30 mouse cellular contexts compared by ENCODE assay signal in the genomic region with DNA sequence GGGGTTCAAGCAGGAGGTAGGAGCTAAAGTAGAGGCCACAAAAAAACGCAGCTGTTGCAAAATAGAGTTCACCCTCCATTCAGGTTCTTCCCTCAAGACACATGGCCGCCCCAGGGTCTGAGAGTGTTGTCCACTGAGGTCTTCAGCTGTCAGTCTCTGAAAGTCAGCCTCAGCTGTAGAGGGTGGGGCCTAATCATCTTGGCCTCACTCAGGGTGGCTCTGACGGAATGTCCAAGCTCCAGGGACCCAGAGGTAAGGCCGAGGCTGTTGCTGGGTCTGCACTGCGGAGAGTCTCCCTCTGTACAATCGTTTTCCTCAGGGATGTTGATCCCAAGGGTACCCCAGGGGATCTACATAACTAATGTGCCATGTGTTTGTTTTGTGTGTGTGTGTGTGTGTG. TPM values are rescaled to one million over a fixed set of nuclear protein-coding genes. Genes with fewer than 3 reads are reported as not detected.
DNase-seq lines count a peak whose midpoint lies in the region; ATAC-seq and TF ChIP-seq lines count a peak whose summit lies in the region.
"Had no signal": no experiment of that assay in that cellular context is flagged by ENCODE, and none has a peak within 500 bp of the region (broad histone marks: within the 10 kb centered on the region; RNA-seq: fewer than 3 reads in every experiment).

No protein-coding gene starts in this region.

- H3K36me3 ChIP-seq in hindbrain, embryonic 10.5 days = no peaks in the 10 kb centered on the region
- H3K36me3 ChIP-seq in hindbrain, embryonic 13.5 days = no peaks in the 10 kb centered on the region
- H3K36me3 ChIP-seq in ES-E14 (ENCODE audit: control insufficient read depth, insufficient read depth, low read length, poor library complexity, severe bottlenecking) = no peaks in the 10 kb centered on the region
- no peaks in the 10 kb centered on the region for H3K36me3 ChIP-seq in limb, embryonic 10.5 days
- H3K36me3 ChIP-seq: heart, embryonic 13.5 days; limb, embryonic 12.5 days; liver, embryonic 15.5 days; neural tube, embryonic 13.5 days had no signal

- 61% methylated on average over 6 of the region's 6 CpGs for WGBS in hindbrain, embryonic 10.5 days
- 73% methylated on average over 6 of the region's 6 CpGs for WGBS in hindbrain, embryonic 13.5 days
- 50% methylated on average over 6 of the region's 6 CpGs for WGBS in limb, embryonic 10.5 days

- no peak overlapping the region for H3K9ac ChIP-seq in hindbrain, embryonic 13.5 days
- peak overlapping the region; percentile 14; the same call in 1 of the 2 replicates for H3K9ac ChIP-seq in ES-E14 (ENCODE audit: insufficient read depth, low read depth, low read length, poor library complexity, severe bottlenecking)
- H3K9ac ChIP-seq: heart, embryonic 13.5 days; limb, embryonic 12.5 days; liver, embryonic 15.5 days; lung, embryonic 14.5 days; neural tube, embryonic 13.5 days had no signal

- no peaks in the 10 kb centered on the region for H3K27me3 ChIP-seq in hindbrain, embryonic 10.5 days (ENCODE audit: insufficient read depth, poor library complexity, severe bottlenecking)
- no peaks in the 10 kb centered on the region for H3K27me3 ChIP-seq in hindbrain, embryonic 13.5 days
- no peaks in the 10 kb centered on the region for H3K27me3 ChIP-seq in limb, embryonic 10.5 days (ENCODE audit: low read depth, poor library complexity, severe bottlenecking)
- H3K27me3 ChIP-seq: heart, embryonic 13.5 days; limb, embryonic 12.5 days; neural tube, embryonic 13.5 days; Patski had no signal

- 0 out of 2 replicates have a peak overlapping the region, but pooled peaks have one; percentile 9 for H3K27ac ChIP-seq in hindbrain, embryonic 10.5 days
- H3K27ac ChIP-seq in hindbrain, embryonic 13.5 days = no peak overlapping the region
- H3K27ac ChIP-seq in ES-E14 (ENCODE audit: insufficient read depth, low read depth, low read length, poor library complexity, severe bottlenecking) = peak overlapping the region; percentile 89
- peak overlapping the region; percentile 71 for H3K27ac ChIP-seq in limb, embryonic 10.5 days
- H3K27ac ChIP-seq: heart, embryonic 13.5 days; hindbrain, postnatal 0 days; limb, embryonic 12.5 days; liver, embryonic 15.5 days; neural tube, embryonic 13.5 days had no signal

- in situ Hi-C loops in ES-E14 (cut with MboI; ENCODE audit: low sequenced_read_pairs in 2 of 2, unreplicated experiment in 2 of 2) = no loop called here

- DNase-seq in hindbrain, embryonic 10.5 days (ENCODE audit: low spot score) = no peak
- no peak for DNase-seq in ES-E14 (ENCODE audit: low read depth, low spot score)
- peak; percentile 16 for DNase-seq in embryo, embryonic 10.5 days (ENCODE audit: low spot score)
- peak; percentile 38 for DNase-seq in limb, embryonic 10.5 days (ENCODE audit: low spot score)
- no peak for DNase-seq in urinary bladder, adult 2 months (ENCODE audit: low spot score)
- DNase-seq: adrenal gland, adult 2 months; B cell, adult 2 months; cerebellum, adult 8-10 months; cerebellum, postnatal 25 days; gastrocnemius, postnatal 25 days; heart, adult 18-20 months; heart, postnatal 14 days; kidney, adult 11 months; kidney, postnatal 14 days; layer of hippocampus, adult 9-11 months; lung, embryonic 14.5 days; lung, postnatal 14 days had no signal

- H3K4me1 ChIP-seq in hindbrain, embryonic 10.5 days (replicated peaks) = peaks cover 54% of the 10 kb centered on the region
- H3K4me1 ChIP-seq in hindbrain, embryonic 13.5 days (replicated peaks) = peaks cover 28% of the 10 kb centered on the region
- H3K4me1 ChIP-seq in ES-E14 (ENCODE audit: control insufficient read depth in 2 of 2, insufficient read depth in 2 of 2, low read length in 2 of 2, poor library complexity in 1 of 2) = peaks cover 29 to 47% of the 10 kb centered on the region in 2 experiments
- peaks cover 73% of the 10 kb centered on the region for H3K4me1 ChIP-seq in limb, embryonic 10.5 days
- H3K4me1 ChIP-seq: liver, embryonic 15.5 days had no signal

- H3K4me3 ChIP-seq in hindbrain, embryonic 10.5 days = no peak overlapping the region
- H3K4me3 ChIP-seq in hindbrain, embryonic 13.5 days = no peak overlapping the region
- H3K4me3 ChIP-seq in ES-E14 (ENCODE audit: insufficient read depth in 1 of 2, low read depth in 1 of 2, low read length in 2 of 2, poor library complexity in 1 of 2, severe bottlenecking in 1 of 2) = no peak overlapping the region
- H3K4me3 ChIP-seq in limb, embryonic 10.5 days = no peak overlapping the region
- H3K4me3 ChIP-seq: heart, embryonic 13.5 days; limb, embryonic 12.5 days; liver, embryonic 15.5 days; myocyte; neural tube, embryonic 13.5 days had no signal

- H3K4me2 ChIP-seq in hindbrain, embryonic 13.5 days = no peak overlapping the region
- H3K4me2 ChIP-seq: heart, embryonic 13.5 days; limb, embryonic 12.5 days; liver, embryonic 15.5 days; lung, embryonic 14.5 days; midbrain, embryonic 11.5 days; neural tube, embryonic 13.5 days had no signal

- no peaks in the 10 kb centered on the region for H3K9me3 ChIP-seq in hindbrain, embryonic 10.5 days
- H3K9me3 ChIP-seq in hindbrain, embryonic 13.5 days = no peaks in the 10 kb centered on the region
- H3K9me3 ChIP-seq in ES-E14 (ENCODE audit: control insufficient read depth, insufficient read depth, low read depth, low read length) = no peaks in the 10 kb centered on the region
- H3K9me3 ChIP-seq in limb, embryonic 10.5 days (replicated peaks) = no peaks in the 10 kb centered on the region
- H3K9me3 ChIP-seq: heart, embryonic 13.5 days; limb, embryonic 12.5 days; liver, embryonic 15.5 days; neural tube, embryonic 13.5 days had no signal

- no peak for ATAC-seq in hindbrain, embryonic 13.5 days (ENCODE audit: low FRiP score)
- no peak for ATAC-seq in cerebellum, adult (ENCODE audit: insufficient number of reproducible peaks, low FRiP score, low TSS enrichment)
- ATAC-seq: forebrain, embryonic 14.5 days; hindbrain, postnatal 0 days; midbrain, embryonic 16.5 days; Patski had no signal

TF ChIP-seq in ES-E14, 5 proteins besides CTCF, POLR2A, EP300 and RAD21:
- TF ChIP-seq CHD2 (IDR thresholded peaks at IDR 0.05; ENCODE audit: low read depth, low read length) (no peak), ZNF384 (IDR thresholded peaks at IDR 0.05; ENCODE audit: low read depth, low read length) (no peak), ZC3H11A (IDR thresholded peaks at IDR 0.05; ENCODE audit: borderline replicate concordance, low read depth, low read length) (no peak), HCFC1 (IDR thresholded peaks at IDR 0.05; ENCODE audit: borderline replicate concordance, insufficient read depth, low read length) (no peak), MAFK (IDR thresholded peaks at IDR 0.05; ENCODE audit: insufficient read depth, low read depth, low read length) (no peak)

RNA-seq across cellular contexts. Expression of gene Ptgfrn, which starts 55.2 kb away (rescaled TPM):
- 2.0 and 2.1 TPM in 2 replicates for polyA plus RNA-seq in hindbrain, embryonic 10.5 days (2016; fragmentation: Nextera tagmentation; extraction: Ambion mirVana)
- 2.1 and 2.4 TPM in 2 replicates for polyA plus RNA-seq in hindbrain, embryonic 13.5 days (2015; fragmentation: Nextera tagmentation; extraction: Ambion mirVana)
- 52.3 and 81.2 TPM in 2 replicates for total RNA-seq in ES-E14 (2012; rRNA removed)
- polyA plus RNA-seq in limb, embryonic 10.5 days (2016; fragmentation: Nextera tagmentation; extraction: Ambion mirVana) = 3.4 and 4.0 TPM in 2 replicates
- polyA plus RNA-seq in urinary bladder, adult 2 months (2012; rRNA removed) = 31.0 and 62.3 TPM in 2 replicates
- total RNA-seq: MEL had no signal

Comparison
In these comparisons a context has a peak if more than half of its experiments do, and no peak if none do; other contexts are left out.
1. DNase-seq: peak in embryo, embryonic 10.5 days (single experiment) and limb, embryonic 10.5 days (single experiment); none in hindbrain, embryonic 10.5 days (single experiment), ES-E14 (single experiment) and urinary bladder, adult 2 months (single experiment).